Mouse (Mus musculus): Measurements from ENCODE around the gene Hs6st2. TPM values are rescaled to one million over a fixed set of nuclear protein-coding genes. Genes with fewer than 3 reads are reported as not detected.

Gene Hs6st2
- total RNA-seq, 2 experiments from 2014 or later: 41.7 to 51.7 TPM

GRCm38 (mm10) chrX:51606231-51606863 lies 75.3 kb downstream of the Hs6st2 start:
- peak; percentile 9 to 18 for DNase-seq (ENCODE audit: low spot score in 2 of 2)
- intact Hi-C loops (cut with DNase I): no loop called here

GRCm38 (mm10) chrX:51592751-51593150 lies 88.9 kb downstream of the Hs6st2 start:
- DNase-seq (ENCODE audit: low spot score in 2 of 2): peak; percentile 9 to 36
- intact Hi-C loops (cut with DNase I): no loop called here

GRCm38 (mm10) chrX:51590448-51591010 lies 91.1 kb downstream of the Hs6st2 start:
- intact Hi-C loops (cut with DNase I): no loop called here

GRCm38 (mm10) chrX:51585444-51585843 lies 96.2 kb downstream of the Hs6st2 start:
- no peak for DNase-seq (ENCODE audit: low spot score in 2 of 2)
- intact Hi-C loops (cut with DNase I): no loop called here

More at GRCm38 (mm10) chrX:51590448-51591010, 91.1 kb downstream of the Hs6st2 start:
- DNase-seq (ENCODE audit: low spot score in 2 of 2): no peak

GRCm38 (mm10) chrX:51581704-51582103 lies 100.0 kb downstream of the Hs6st2 start:
- DNase-seq (ENCODE audit: low spot score in 2 of 2): no peak
- intact Hi-C loops (cut with DNase I): no loop called here

- intact Hi-C loops (cut with DNase I): no loop called here
Measured at GRCm38 (mm10) chrX:51561880-51562279, 119.8 kb downstream of the Hs6st2 start.

GRCm38 (mm10) chrX:51539626-51540025 lies 142.0 kb downstream of the Hs6st2 start:
- intact Hi-C loops (cut with DNase I): no loop called here
- DNase-seq (ENCODE audit: low spot score in 2 of 2): no peak

More at GRCm38 (mm10) chrX:51561880-51562279, 119.8 kb downstream of the Hs6st2 start:
- no peak for DNase-seq (ENCODE audit: low spot score in 2 of 2)

GRCm38 (mm10) chrX:51537082-51537481 lies 144.6 kb downstream of the Hs6st2 start:
- no peak for DNase-seq (ENCODE audit: low spot score in 2 of 2)
- intact Hi-C loops (cut with DNase I): no loop called here

- no peak for DNase-seq (ENCODE audit: low spot score in 2 of 2)
- intact Hi-C loops (cut with DNase I): no loop called here
Measured at GRCm38 (mm10) chrX:51535226-51535625, 146.4 kb downstream of the Hs6st2 start.

GRCm38 (mm10) chrX:51531136-51531535 lies 150.5 kb downstream of the Hs6st2 start:
- DNase-seq (ENCODE audit: low spot score in 2 of 2): peak in 1 of 2 experiments; percentile 5
- intact Hi-C loops (cut with DNase I): no loop called here

GRCm38 (mm10) chrX:51528601-51529000 lies 153.1 kb downstream of the Hs6st2 start:
- intact Hi-C loops (cut with DNase I): no loop called here

GRCm38 (mm10) chrX:51514831-51515230 lies 166.8 kb downstream of the Hs6st2 start:
- intact Hi-C loops (cut with DNase I): no loop called here
- no peak for DNase-seq (ENCODE audit: low spot score in 2 of 2)

More at GRCm38 (mm10) chrX:51528601-51529000, 153.1 kb downstream of the Hs6st2 start:
- DNase-seq (ENCODE audit: low spot score in 2 of 2): no peak

- DNase-seq (ENCODE audit: low spot score in 2 of 2): no peak
- intact Hi-C loops (cut with DNase I): no loop called here
Measured at GRCm38 (mm10) chrX:51506526-51506925, 175.1 kb downstream of the Hs6st2 start.

- intact Hi-C loops (cut with DNase I): no loop called here
- DNase-seq (ENCODE audit: low spot score in 2 of 2): no peak
Measured at GRCm38 (mm10) chrX:51505691-51506090, 176.0 kb downstream of the Hs6st2 start.

GRCm38 (mm10) chrX:51503781-51504471 lies 177.7 kb downstream of the Hs6st2 start:
- intact Hi-C loops (cut with DNase I): no loop called here
- no peak for DNase-seq (ENCODE audit: low spot score in 2 of 2)

- no peak for DNase-seq (ENCODE audit: low spot score in 2 of 2)
- intact Hi-C loops (cut with DNase I): loop anchor here (5.0 to 10.0 kb wide), 3 partner anchors 177 to 877 kb away; no protein-coding TSS in a partner anchor
Measured at GRCm38 (mm10) chrX:51497831-51498230, 183.8 kb downstream of the Hs6st2 start.

GRCm38 (mm10) chrX:51488374-51488773 lies 193.3 kb downstream of the Hs6st2 start:
- DNase-seq (ENCODE audit: low spot score in 2 of 2): no peak
- intact Hi-C loops (cut with DNase I): no loop called here

GRCm38 (mm10) chrX:51469411-51469810 lies 212.2 kb downstream of the Hs6st2 start:
- intact Hi-C loops (cut with DNase I): no loop called here
- DNase-seq (ENCODE audit: low spot score in 2 of 2): no peak

GRCm38 (mm10) chrX:51461413-51461812 lies 220.2 kb downstream of the Hs6st2 start:
- intact Hi-C loops (cut with DNase I): no loop called here

GRCm38 (mm10) chrX:51443366-51443765 lies 238.3 kb downstream of the Hs6st2 start:
- intact Hi-C loops (cut with DNase I): no loop called here
- no peak for DNase-seq (ENCODE audit: low spot score in 2 of 2)

More at GRCm38 (mm10) chrX:51461413-51461812, 220.2 kb downstream of the Hs6st2 start:
- no peak for DNase-seq (ENCODE audit: low spot score in 2 of 2)
